Mouse (Mus musculus) CD4-positive helper T cell, adult 2 months (primary cell): ENCODE measurements around the gene Zfp827.

Experiments
- DNase-seq: peaks from one replicate; pipeline ENCODE4 v3.0.0-alpha.2; 2012; ENCODE audit warnings: low read depth, missing footprints, low spot score

Zfp827 gene

GRCm38 (mm10) chr8:79027977-79028487 lies at the start of gene Zfp827:
Gene Zfp827, plus strand, starts transcription at chr8:79028437.
- DNase-seq = peak; percentile 89

GRCm38 (mm10) chr8:79004341-79004740 lies 23.9 kb upstream of the Zfp827 start:
- no peak for DNase-seq

GRCm38 (mm10) chr8:79015061-79015460 lies 13.2 kb upstream of the Zfp827 start:
- no peak for DNase-seq

GRCm38 (mm10) chr8:79016076-79016475 lies 12.2 kb upstream of the Zfp827 start:
- DNase-seq = no peak

DNA sequence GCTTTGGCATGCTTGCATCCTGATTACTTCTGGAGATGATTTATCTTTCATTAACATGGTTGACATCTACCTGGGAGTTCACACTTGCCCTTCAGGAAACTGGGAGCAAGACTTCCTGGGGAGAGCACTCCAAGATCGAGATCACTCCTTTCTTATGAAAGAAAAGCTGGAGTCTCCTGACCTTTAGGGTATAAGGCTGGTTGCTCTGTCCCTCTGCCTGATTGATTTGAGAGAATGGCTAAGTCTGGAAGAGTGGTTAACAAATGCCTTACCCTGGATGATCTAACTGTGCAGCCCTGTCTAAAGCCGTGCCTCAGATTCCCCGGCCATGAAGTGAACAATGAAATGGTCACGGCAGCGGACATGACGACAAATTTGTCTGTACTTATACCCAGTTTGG lies 11.7 kb upstream of the Zfp827 start:
- no peak for DNase-seq

DNA sequence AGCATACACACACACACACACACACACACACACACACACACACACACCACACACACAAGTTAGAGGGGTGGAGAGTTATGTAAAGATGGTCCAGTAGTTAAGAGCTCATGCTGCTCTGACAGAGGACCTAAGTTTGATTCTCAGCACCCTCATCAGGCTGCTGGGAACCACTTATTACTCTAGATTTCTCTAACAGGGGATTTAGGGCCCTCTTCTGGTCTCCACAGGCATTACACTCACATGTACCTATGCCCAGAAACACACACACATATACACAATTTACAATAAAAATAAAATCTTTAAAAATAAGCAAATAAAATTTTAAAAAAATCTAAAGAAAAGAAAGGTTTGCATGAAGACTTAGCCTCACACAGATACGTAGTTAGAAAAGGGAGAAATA lies 4.3 kb upstream of the Zfp827 start:
- no peak for DNase-seq

GRCm38 (mm10) chr8:79027319-79027718 lies 918 bp upstream of the Zfp827 start:
- peak; percentile 5 for DNase-seq

DNA sequence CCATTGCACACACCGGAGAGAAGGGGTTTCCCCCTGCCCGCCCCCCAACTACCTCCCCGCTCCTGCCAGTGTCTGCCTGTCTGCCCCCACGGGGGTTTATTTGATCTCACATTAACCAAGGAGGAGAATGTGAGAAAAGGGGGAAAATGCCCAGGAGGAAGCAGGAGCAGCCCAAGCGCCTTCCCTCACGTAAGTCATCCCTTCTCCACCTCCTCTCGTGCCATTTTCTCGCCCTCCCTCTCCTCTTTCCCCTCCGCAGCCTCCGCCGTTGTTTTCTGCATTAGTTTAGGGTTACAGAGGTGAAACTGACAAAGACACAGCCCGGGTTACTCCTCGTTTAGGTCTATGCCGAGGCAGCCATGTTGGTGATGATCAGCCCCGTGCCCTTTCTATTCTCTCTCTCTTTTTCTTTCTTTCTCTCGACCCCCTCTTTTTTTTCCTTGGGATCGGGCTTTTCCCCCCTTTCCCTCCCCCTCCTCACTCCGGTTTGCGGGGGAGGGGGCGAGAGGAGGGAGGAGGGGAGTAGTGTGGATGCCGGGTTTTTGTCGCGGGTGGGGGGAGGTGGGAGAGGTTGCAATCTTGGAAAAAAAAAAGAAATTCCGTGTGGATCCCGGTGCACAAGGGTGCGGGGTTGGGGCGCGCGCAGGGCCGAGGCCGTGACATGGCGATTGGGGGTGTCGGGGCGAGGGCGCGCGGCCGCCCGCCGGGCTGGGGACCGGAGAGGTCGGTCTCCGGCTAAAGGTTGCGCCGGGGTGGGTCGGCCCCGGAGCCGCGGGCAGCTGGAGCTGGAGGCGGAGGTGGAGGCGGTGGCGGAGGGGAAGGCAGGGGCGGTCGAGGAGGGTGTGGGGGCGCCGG lies 531 bp downstream of the Zfp827 start:
- DNase-seq = peak; percentile 71

GRCm38 (mm10) chr8:79029396-79030325 lies 1.4 kb downstream of the Zfp827 start:
- DNase-seq = peak; percentile 68

DNA sequence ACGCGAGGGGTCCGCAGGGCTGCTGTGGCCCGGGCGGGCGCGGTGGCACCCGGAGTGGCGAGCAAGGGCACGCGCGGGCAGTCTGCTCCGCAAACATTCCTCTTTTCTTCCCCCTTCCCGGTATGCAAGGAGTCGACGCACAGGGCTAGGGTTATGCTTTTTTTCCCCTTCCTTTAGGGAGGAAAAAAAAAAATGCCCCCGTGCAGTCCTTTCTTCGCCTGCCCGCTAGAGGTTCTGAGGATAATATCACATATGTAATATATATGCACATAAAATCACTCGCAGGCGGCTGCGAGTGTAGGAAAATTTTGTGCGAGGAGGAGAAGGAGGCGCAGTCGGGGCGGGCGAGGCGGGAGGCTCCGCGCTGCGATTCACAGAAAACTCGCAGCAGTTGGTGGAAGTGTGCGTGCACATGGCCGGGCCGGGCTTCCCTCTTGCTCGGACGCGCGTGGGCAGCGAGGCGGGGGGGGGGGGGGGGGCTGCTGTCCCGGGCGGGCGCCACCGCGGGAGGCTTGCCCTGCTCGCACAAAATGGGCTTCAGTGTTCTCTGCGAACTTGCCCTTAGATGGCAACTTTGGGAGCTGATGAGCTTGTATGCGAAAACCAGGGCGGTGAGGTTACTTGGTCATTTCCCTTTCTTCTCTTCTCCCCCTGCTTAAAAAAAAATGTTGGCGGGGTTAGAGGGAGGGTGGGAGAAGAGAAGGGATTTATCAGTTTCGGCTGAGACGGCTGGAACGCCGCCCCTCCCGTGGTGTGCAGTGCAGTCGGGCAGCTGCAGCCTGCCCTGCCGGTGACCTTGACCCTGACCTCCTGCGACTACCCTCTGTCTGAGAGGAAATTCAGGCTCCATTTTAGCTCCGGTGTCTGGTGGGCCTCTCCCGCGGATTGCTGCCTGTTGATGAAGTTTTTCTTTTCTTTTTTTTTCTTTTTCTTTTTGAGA lies 2.4 kb downstream of the Zfp827 start:
- DNase-seq = peak; percentile 60

- DNase-seq = no peak
Observed at GRCm38 (mm10) chr8:79037532-79037931, 9.3 kb downstream of the Zfp827 start.

GRCm38 (mm10) chr8:79037991-79038390 lies 9.8 kb downstream of the Zfp827 start:
- no peak for DNase-seq

- no peak for DNase-seq
Observed at GRCm38 (mm10) chr8:79041429-79041828, 13.2 kb downstream of the Zfp827 start.

DNA sequence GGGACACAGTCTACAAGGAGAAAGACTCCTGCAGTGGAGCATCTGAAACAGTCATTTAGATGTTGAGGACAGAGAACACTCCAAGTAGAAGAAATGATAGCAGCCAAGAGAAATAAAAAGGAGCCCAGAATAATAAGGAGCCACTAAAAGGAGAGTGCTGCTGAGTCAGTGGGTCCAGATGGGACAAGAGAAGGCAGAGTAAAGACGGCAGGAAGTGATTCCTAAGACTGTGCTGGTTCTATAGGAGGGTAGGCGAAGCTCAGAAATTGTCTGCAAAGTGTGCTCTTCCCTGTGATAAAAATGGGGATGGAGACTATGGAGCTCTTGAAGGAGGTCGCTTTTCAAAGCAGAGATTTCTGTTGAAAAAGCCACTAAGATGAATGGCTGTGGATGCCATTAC lies 14.0 kb downstream of the Zfp827 start:
- DNase-seq = no peak

- DNase-seq = no peak
Observed at GRCm38 (mm10) chr8:79044673-79045072, 16.4 kb downstream of the Zfp827 start.

- no peak for DNase-seq
Observed at GRCm38 (mm10) chr8:79046659-79047058, 18.4 kb downstream of the Zfp827 start.

DNA sequence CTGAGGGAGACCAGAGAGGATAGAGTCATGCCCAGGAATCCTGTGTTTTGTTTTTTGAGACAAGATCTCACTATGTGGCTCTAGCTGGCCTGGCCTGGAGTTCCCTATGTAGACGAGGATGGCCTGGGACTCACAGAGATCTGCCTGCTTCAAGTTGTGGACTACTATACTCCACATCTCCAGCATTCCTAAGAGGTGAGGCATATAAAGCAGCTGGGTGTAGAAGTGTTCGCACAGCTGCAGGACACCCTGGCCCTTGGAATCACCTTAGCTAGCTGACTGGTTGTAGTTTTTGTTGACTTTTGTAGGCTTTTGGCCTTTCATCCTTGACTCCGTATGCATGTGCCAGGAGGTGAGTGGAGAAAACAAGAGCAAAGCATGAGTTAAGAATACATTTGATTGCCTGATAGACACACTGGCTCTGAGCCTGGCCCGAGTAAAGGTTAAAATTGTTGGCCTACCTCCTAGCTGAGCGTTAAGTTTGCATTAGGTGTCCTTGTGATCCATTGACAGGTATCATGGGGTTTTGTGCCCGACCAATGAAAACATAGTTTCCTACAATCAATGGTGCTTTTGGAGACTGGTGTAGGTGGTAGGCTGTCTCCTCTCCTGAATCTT lies 20.3 kb downstream of the Zfp827 start:
- no peak for DNase-seq

DNA sequence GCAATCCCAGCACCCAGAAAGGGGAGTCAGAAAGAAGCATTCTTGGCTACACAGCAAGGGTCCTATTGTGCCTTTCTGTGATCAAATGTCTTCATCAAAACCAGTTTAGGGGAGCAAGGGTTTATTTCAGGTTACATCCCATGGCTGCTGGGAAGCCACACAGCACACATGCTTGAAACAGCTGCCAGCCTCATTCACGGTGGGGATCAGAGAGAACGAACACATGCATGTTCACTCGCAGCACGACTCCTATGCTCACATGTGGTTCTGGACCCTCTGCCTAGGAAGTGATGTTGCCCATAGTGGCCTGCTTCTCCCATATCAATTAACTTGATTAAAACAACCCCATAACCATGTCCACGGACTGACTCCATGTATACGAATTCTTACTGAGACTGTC lies 26.0 kb downstream of the Zfp827 start:
- no peak for DNase-seq

GRCm38 (mm10) chr8:79057179-79057578 lies 28.9 kb downstream of the Zfp827 start:
- DNase-seq = no peak

GRCm38 (mm10) chr8:79059361-79059760 lies 31.1 kb downstream of the Zfp827 start:
- no peak for DNase-seq
